Mouse (Mus musculus) liver, embryonic 14.5 days (tissue): ENCODE results near the gene Atp11a. TPM values are rescaled to one million over a fixed set of nuclear protein-coding genes. Genes with fewer than 3 reads are reported as not detected.

Experiments
- ATAC-seq: fragments of 200-750 bp; cut with Nextera tagmentation; 2 replicates; pipeline ENCODE4 v1.8.0; 2017; ENCODE audit warnings: moderate number of reproducible peaks, mild to moderate bottlenecking, moderate library complexity; ENCODE audit not compliant: insufficient read depth
- DNase-seq, 3 experiments: peaks; one replicate each; pipeline ENCODE4 v3.0.0-alpha.2; 2012 to 2013; ENCODE audit warnings: low read depth in 3 of 3, low spot score in 3 of 3
- H3K27ac ChIP-seq: fragments of 300-500 bp; sonication (generic); 2 replicates; pipeline ENCODE4 v1.5.1; 2014; ENCODE audit warnings: moderate library complexity, mild to moderate bottlenecking, control low read depth, inconsistent platforms
- H3K27me3 ChIP-seq: fragments of 300-500 bp; sonication (generic); 2 replicates; pipeline ENCODE4 v1.6.1; 2014; ENCODE audit warnings: mild to moderate bottlenecking, low read length, moderate library complexity; ENCODE audit not compliant: control insufficient read depth, insufficient read depth
- H3K36me3 ChIP-seq: fragments of 300-500 bp; sonication (generic); replicated peaks from 2 replicates; pipeline ENCODE4 v1.6.1; 2014; ENCODE audit warnings: low read depth; ENCODE audit not compliant: control insufficient read depth, insufficient read depth
- H3K4me1 ChIP-seq, 2 experiments: fragments of 200-500 bp in 1 of 2; fragments of 300-500 bp in 1 of 2; sonication (generic) in 1 of 2; replicated peaks; 2 replicates each; pipeline ENCODE4 v1.6.1; 2012 to 2014; ENCODE audit warnings: antibody characterized with exemption in 1 of 2, inconsistent platforms in 1 of 2, low read length in 1 of 2; ENCODE audit not compliant: control insufficient read depth in 2 of 2, insufficient read depth in 2 of 2
- H3K4me2 ChIP-seq: fragments of 300-500 bp; sonication (generic); 2 replicates; pipeline ENCODE4 v1.6.1; 2014; ENCODE audit warnings: low read depth, mild to moderate bottlenecking, control low read depth, moderate library complexity
- H3K4me3 ChIP-seq, 2 experiments: fragments of 200-500 bp in 1 of 2; fragments of 300-500 bp in 1 of 2; sonication (generic) in 1 of 2; 2 replicates each; pipeline ENCODE4 v1.5.1; 2012 to 2014; ENCODE audit warnings: low read depth in 2 of 2, low read length in 2 of 2, mild to moderate bottlenecking in 2 of 2, control low read depth in 1 of 2, inconsistent platforms in 1 of 2, moderate library complexity in 1 of 2; ENCODE audit not compliant: insufficient read depth in 1 of 2
- H3K9ac ChIP-seq: fragments of 300-500 bp; sonication (generic); replicated peaks from 2 replicates; pipeline ENCODE4 v1.6.1; 2014; ENCODE audit warnings: mild to moderate bottlenecking, control low read depth, moderate library complexity
- H3K9me3 ChIP-seq: fragments of 300-500 bp; sonication (generic); 2 replicates; pipeline ENCODE4 v1.6.1; 2016; ENCODE audit warnings: low read length, mixed read lengths; ENCODE audit not compliant: control insufficient read depth
- CTCF ChIP-seq: IDR thresholded peaks from 2 replicates; pipeline ENCODE4 v1.5.1; 2016; ENCODE audit warnings: antibody characterized with exemption, low read depth, control low read depth
- EP300 ChIP-seq: IDR thresholded peaks from 2 replicates; pipeline ENCODE4 v1.6.1; 2016; ENCODE audit warnings: antibody characterized with exemption, low read depth
- WGBS: fragments of 180-500 bp; shearing (Covaris S2); extraction: QIAGEN DNeasy Blood & Tissue Kit; methylation state at CpG from one replicate; pipeline ENCODE4 v1.1.7; 2014; ENCODE audit not compliant: insufficient replicate concordance; 5-methylcytosine and 5-hydroxymethylcytosine counted together
- polyA plus RNA-seq, 2 experiments: library from polyadenylated mRNA; depleted of rRNA in 1 of 2; stranded (reverse) in 1 of 2; unstranded in 1 of 2; fragments of >200 nt; fragmentation: Nextera tagmentation in 1 of 2; extraction: Ambion mirVana in 1 of 2; gene quantifications; 2 replicates each; pipeline versions ENCODE4 v1.2.1 to v1.2.3; 2012 to 2014

The Atp11a gene
- polyA plus RNA-seq, 2 experiments, result 1.2 to 2.7 TPM

DNA sequence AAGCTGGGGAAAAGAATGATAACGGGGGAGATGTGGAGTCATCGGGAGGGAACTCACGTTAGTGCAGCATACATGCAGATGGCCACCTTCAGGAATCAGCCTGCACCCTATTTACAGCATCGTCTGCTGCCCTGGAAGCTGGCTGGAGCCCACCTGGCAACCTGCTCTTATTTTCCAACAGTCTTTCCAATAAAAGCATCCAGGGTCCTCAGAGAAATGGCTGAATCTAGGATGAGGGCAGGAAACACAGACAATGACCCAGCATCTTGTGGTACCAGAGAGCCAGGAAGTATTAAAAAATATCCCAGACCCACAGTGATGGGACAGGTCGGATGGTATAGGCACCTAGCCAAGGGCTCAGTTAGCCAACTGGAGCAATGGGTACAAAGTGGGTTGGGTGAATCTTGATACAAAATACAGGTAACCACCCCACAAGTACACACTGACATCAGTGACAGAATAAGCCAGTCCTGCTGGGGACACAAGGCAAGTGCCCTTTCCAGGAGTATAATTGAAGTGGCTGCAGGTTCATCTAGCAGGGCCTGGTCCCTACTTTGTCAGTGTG lies 136.2 kb downstream of the Atp11a start:
- H3K4me1 ChIP-seq, result no peaks in the 10 kb centered on the region

DNA sequence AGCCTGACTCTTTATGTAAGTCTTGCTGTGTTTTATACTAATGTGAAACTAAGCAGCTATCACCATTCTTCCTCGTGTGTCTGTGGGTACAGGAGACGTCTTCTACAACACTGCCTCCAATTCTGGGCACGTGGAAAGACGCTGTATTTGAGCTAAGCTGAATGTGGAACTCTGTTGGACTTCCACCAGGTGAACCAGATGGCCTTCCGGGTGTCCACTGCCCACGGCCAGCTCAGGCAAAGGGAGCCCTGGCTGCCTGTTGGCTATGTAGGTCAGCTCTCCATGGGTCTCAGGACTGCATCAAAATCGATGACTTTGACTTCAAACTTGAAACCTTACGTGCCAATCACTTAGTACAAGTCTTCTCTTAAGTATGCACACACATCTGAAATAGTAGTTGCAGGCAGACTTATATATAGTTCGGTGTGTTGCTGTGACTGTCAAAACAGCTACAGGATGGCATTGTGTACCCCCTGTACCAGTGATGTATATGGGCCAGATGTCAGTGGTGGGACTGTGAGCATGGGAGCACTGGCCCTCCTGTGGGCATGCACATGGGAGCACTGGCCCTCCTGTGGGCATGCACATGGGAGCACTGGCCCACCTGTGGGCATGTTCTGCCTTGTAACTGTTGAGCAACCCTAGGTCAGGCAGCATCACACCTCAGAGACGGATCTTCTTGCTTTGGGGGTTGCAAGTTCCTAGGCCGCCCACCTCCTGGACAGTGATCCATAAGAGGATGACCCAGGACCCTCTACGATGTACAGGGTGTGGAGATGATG lies 137.2 kb downstream of the Atp11a start:
- Histone ChIP-seq H3K4me3 (no peak overlapping the region), H3K9ac (no peak overlapping the region), H3K4me2 (no peak overlapping the region), H3K27ac (no peak overlapping the region), H3K9me3 (no peaks in the 10 kb centered on the region), H3K27me3 (no peaks in the 10 kb centered on the region), H3K4me1 (no peaks in the 10 kb centered on the region), H3K36me3 (no peaks in the 10 kb centered on the region)
- ATAC-seq (no peak), DNase-seq (no peak)
- TF ChIP-seq CTCF, result no peak
- no peak for TF ChIP-seq EP300
- 61% methylated on average over 12 of the region's 12 CpGs for WGBS

More for the DNA sequence above, 136.2 kb downstream of the Atp11a start:
- Histone ChIP-seq H3K27ac (no peak overlapping the region), H3K36me3 (no peaks in the 10 kb centered on the region), H3K4me3 (no peak overlapping the region), H3K27me3 (no peaks in the 10 kb centered on the region), H3K9ac (no peak overlapping the region), H3K4me2 (no peak overlapping the region), H3K9me3 (no peaks in the 10 kb centered on the region)
- no peak for TF ChIP-seq EP300
- TF ChIP-seq CTCF, result no peak
- no peak for DNase-seq
- WGBS, result 34% methylated on average over 5 of the region's 5 CpGs
- ATAC-seq, result no peak

DNA sequence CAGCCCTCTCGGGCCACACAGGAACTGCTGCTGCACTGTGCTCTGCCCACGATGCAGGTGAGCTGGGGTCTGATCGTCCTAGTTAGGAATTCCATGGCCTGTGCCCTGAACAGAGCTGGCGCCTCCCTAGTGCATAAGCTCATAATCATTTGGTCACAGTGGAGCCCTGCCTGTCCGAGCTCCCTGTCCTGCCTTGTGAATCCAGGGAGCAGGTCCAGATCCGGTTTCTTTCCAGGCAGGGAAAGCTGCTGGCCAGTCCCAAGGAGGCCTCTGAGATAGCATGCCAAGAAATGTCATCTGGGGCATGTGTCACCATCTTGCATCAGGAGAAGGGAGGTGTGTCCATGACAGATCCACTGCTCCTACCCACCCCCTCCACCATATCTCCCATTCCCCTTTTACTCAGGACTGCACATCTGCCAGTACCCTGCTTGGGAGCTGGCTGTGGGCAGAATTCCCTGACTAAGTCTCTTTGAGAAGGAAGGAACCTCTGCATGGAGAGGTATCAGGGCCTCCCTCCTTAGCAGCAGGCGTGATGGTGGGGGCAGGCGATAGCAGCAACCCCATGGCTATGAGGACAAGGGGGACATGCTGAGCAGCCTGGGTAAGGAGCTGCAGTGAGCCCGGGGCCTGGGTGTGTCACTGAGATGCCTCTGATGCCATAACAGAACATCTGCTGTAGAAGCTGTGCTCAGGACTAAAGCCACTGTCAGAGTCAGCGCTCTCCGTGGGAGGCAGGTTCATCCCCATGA lies 138.1 kb downstream of the Atp11a start:
- TF ChIP-seq EP300 (no peak), CTCF (no peak)
- H3K4me1 ChIP-seq, result no peaks in the 10 kb centered on the region
- no peaks in the 10 kb centered on the region for H3K9me3 ChIP-seq
- H3K4me3 ChIP-seq, result no peak overlapping the region
- ATAC-seq, result no peak
- H3K9ac ChIP-seq, result no peak overlapping the region
- no peaks in the 10 kb centered on the region for H3K27me3 ChIP-seq
- no peak for DNase-seq
- WGBS, result 53% methylated on average over 11 of the region's 11 CpGs
- H3K27ac ChIP-seq, result no peak overlapping the region
- no peaks in the 10 kb centered on the region for H3K36me3 ChIP-seq
- H3K4me2 ChIP-seq, result no peak overlapping the region

DNA sequence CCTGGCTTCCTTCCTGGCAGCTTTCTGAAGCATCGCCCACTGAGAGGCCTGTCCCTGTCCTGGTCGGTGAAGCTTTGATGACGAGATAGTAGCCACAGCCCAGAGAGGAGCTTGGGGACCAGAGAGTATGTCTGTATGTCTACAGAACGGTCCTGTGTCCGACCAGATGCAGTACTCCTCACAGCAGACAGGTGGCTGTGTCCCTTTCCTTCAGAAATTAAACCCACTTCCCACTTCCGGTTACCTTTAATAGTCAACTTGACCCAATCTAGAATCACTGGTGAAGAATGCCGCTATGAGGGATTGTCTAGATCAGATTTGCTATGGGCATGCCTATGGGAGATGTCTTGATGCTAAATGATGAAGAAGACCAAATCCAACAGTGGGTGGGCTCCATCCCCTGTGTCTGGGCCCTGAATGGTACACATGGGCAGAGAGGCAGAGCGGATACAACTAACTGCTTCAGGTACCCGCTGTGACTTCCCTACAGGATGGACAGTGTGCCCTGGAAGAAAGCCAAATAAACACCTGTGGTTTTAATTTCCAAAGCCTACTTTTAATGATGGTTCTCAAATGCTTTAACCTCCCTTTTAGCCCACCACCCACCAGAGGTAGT lies 138.8 kb downstream of the Atp11a start:
- 52% methylated on average over 9 of the region's 9 CpGs for WGBS
- no peaks in the 10 kb centered on the region for H3K4me1 ChIP-seq
- H3K36me3 ChIP-seq, result no peaks in the 10 kb centered on the region
- no peak overlapping the region for H3K4me3 ChIP-seq
- ATAC-seq, result no peak
- no peaks in the 10 kb centered on the region for H3K27me3 ChIP-seq
- H3K4me2 ChIP-seq, result no peak overlapping the region
- no peaks in the 10 kb centered on the region for H3K9me3 ChIP-seq
- TF ChIP-seq CTCF (peak; percentile 42), EP300 (no peak)
- no peak for DNase-seq
- no peak overlapping the region for H3K27ac ChIP-seq
- H3K9ac ChIP-seq, result no peak overlapping the region
